Mouse (Mus musculus) C2C12 (cell line): ENCODE data around the gene Fam222b. TPM values are rescaled to one million over a fixed set of nuclear protein-coding genes. Genes with fewer than 3 reads are reported as not detected.
"Not testable (repeated sequence)": the region's sequence is repeated elsewhere in the genome, so short reads cannot be mapped to it uniquely, and the experiment has no call there.

Experiments
- H3K27me3 ChIP-seq: one replicate; pipeline ENCODE4 v1.6.1; 2011; ENCODE audit not compliant: control insufficient read depth, insufficient read depth, insufficient read length
- H3K36me3 ChIP-seq: one replicate; pipeline ENCODE4 v1.6.1; 2011; ENCODE audit not compliant: control insufficient read depth, insufficient read depth
- H3K4me3 ChIP-seq: one replicate; pipeline ENCODE4 v1.5.1; 2011; ENCODE audit warnings: mild to moderate bottlenecking, control low read depth; ENCODE audit not compliant: poor library complexity, insufficient read depth, severe bottlenecking
- H3K79me2 ChIP-seq: one replicate; pipeline ENCODE4 v1.6.1; 2011; ENCODE audit not compliant: control insufficient read depth, insufficient read depth
- H3K79me3 ChIP-seq: one replicate; pipeline ENCODE4 v1.6.1; 2011; ENCODE audit warnings: low read depth, control low read depth
- H3ac ChIP-seq: one replicate; pipeline ENCODE3; 2011; ENCODE audit warnings: low read depth; ENCODE audit not compliant: control insufficient read depth, insufficient read length
- CEBPB ChIP-seq: IDR thresholded peaks from one replicate; pipeline ENCODE4 v1.6.1; 2011; ENCODE audit warnings: low read depth, mild to moderate bottlenecking, control low read depth, moderate library complexity
- CTCF ChIP-seq: IDR thresholded peaks from one replicate; pipeline ENCODE4 v1.5.1; 2011; ENCODE audit not compliant: control insufficient read depth, insufficient read depth, insufficient read length
- FOSL1 ChIP-seq: IDR thresholded peaks from one replicate; pipeline ENCODE4 v1.8.0; 2011; ENCODE audit warnings: mild to moderate bottlenecking, low read length; ENCODE audit not compliant: poor library complexity, insufficient read depth, severe bottlenecking
- MAX ChIP-seq: IDR thresholded peaks from one replicate; pipeline ENCODE4 v1.6.1; 2011; ENCODE audit warnings: mild to moderate bottlenecking, control low read depth
- MYOD1 ChIP-seq: IDR thresholded peaks from one replicate; pipeline ENCODE4 v1.6.1; 2011; ENCODE audit warnings: low read depth; ENCODE audit not compliant: control insufficient read depth, insufficient read length
- MYOG ChIP-seq: IDR thresholded peaks from one replicate; pipeline ENCODE4 v1.6.1; 2011; ENCODE audit not compliant: control insufficient read depth, insufficient read length; ENCODE audit errors: extremely low read depth
- USF1 ChIP-seq: IDR thresholded peaks from one replicate; pipeline ENCODE4 v1.6.1; 2011; ENCODE audit warnings: low read depth, mild to moderate bottlenecking, control low read depth, moderate library complexity
- polyA plus RNA-seq: library from polyadenylated mRNA; unstranded; fragments of >200 nt; fragmentation: generic; extraction: Trizol; gene quantifications from one replicate; pipeline ENCODE4 v1.2.1, GENCODE M21; 2012; ENCODE audit warnings: missing spikeins

Gene Fam222b
- polyA plus RNA-seq, 1 experiment: 12.2 TPM

DNA sequence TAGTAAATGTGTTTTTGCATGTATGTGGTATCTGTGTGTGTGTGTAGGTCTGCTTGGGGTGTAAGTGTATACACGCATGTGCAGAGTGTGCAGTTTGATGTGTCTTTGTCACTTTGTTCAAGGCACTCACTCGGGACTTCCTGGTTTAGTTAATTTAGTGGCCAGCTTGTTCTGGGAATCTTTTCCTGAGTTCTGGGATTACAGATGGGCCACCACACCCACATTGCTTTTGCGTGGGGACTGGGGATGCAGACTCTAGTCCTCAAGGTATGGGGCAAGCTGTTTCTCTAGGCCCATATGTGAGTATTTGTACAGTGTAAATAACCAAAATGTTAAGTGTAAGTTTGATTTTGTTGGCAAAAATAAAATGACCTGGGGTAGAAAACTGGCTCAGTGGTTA lies 39.9 kb downstream of the Fam222b start:
- Histone ChIP-seq H3ac (no peak overlapping the region), H3K27me3 (no peaks in the 10 kb centered on the region), H3K4me3 (no peak overlapping the region), H3K79me2 (peaks cover 99% of the 10 kb centered on the region), H3K79me3 (peaks cover 71% of the 10 kb centered on the region), H3K36me3 (no peaks in the 10 kb centered on the region)
- no peak for TF ChIP-seq USF1
- no peak for TF ChIP-seq MYOG
- TF ChIP-seq FOSL1: no peak
- TF ChIP-seq CTCF: no peak
- TF ChIP-seq MYOD1: no peak
- TF ChIP-seq MAX: no peak
- no peak for TF ChIP-seq CEBPB

DNA sequence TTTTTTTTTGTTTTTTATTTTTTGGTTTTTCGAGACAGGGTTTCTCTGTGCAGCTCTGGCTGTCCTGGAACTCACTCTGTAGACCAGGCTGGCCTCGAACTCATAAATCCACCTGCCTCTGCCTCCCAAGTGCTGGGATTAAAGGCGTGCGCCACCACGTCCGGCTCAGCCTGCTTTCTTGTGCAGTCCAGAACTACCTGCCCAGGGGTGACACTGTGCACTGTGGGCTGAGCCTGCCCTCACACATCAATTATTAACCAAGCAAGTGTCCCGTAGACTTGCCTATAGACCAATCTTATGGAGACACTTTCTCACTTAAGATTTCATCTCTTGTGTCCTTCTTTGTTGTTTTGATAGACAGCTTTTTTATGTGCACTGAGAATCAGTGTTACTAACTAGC lies 40.9 kb downstream of the Fam222b start:
- H3K36me3 ChIP-seq, H3ac ChIP-seq, H3K27me3 ChIP-seq, H3K4me3 ChIP-seq: not testable (repeated sequence)
- H3K79me2 ChIP-seq: peaks cover 99% of the 10 kb centered on the region
- H3K79me3 ChIP-seq: peaks cover 69% of the 10 kb centered on the region

GRCm38 (mm10) chr11:78136132-78136531 lies 41.7 kb downstream of the Fam222b start:
- Histone ChIP-seq H3K27me3 (no peaks in the 10 kb centered on the region), H3K4me3 (no peak overlapping the region), H3K79me2 (peaks cover 99% of the 10 kb centered on the region), H3ac (no peak overlapping the region), H3K36me3 (no peaks in the 10 kb centered on the region), H3K79me3 (peaks cover 66% of the 10 kb centered on the region)
- TF ChIP-seq USF1: no peak
- TF ChIP-seq MYOD1: no peak
- TF ChIP-seq CTCF: no peak
- no peak for TF ChIP-seq MYOG
- no peak for TF ChIP-seq CEBPB
- no peak for TF ChIP-seq MAX
- TF ChIP-seq FOSL1: no peak

GRCm38 (mm10) chr11:78137584-78137983 lies 43.1 kb downstream of the Fam222b start:
- TF ChIP-seq CEBPB: no peak
- no peak for TF ChIP-seq USF1
- TF ChIP-seq MAX: no peak
- TF ChIP-seq MYOG: no peak
- no peak for TF ChIP-seq MYOD1
- TF ChIP-seq CTCF: no peak
- no peak for TF ChIP-seq FOSL1
- H3ac ChIP-seq: no peak overlapping the region
- no peak overlapping the region for H3K4me3 ChIP-seq
- no peaks in the 10 kb centered on the region for H3K27me3 ChIP-seq
- H3K36me3 ChIP-seq: no peaks in the 10 kb centered on the region
- H3K79me2 ChIP-seq: peaks cover 97% of the 10 kb centered on the region
- peaks cover 58% of the 10 kb centered on the region for H3K79me3 ChIP-seq

GRCm38 (mm10) chr11:78138023-78138422 lies 43.6 kb downstream of the Fam222b start:
- TF ChIP-seq CTCF (no peak), MYOG (no peak), USF1 (no peak), CEBPB (no peak), MYOD1 (no peak), FOSL1 (no peak), MAX (no peak)
- peaks cover 93% of the 10 kb centered on the region for H3K79me2 ChIP-seq
- no peak overlapping the region for H3K4me3 ChIP-seq
- no peaks in the 10 kb centered on the region for H3K27me3 ChIP-seq
- peaks cover 2% of the 10 kb centered on the region for H3K36me3 ChIP-seq
- H3K79me3 ChIP-seq: peaks cover 54% of the 10 kb centered on the region
- no peak overlapping the region for H3ac ChIP-seq

DNA sequence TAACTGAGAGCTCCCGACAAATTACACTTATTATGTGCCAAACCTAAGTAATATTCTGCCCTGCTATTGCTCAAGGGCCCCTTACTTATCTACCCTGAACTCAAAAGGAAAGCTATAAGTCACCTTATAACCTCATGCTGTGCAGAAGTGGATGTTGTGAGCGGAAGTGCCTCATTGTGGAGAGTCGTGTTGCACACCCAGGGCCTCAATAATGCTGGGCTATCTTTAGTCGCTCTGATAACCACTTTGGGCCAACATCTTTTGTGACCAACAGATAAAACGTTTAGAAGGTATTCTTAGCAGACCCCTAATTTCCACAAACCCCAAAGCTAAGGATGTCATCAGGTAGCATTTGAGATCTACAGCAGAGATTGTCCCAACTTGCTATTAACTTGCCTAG lies 46.2 kb downstream of the Fam222b start:
- peaks cover 66% of the 10 kb centered on the region for H3K79me2 ChIP-seq
- H3K4me3 ChIP-seq: no peak overlapping the region
- peaks cover 38% of the 10 kb centered on the region for H3K79me3 ChIP-seq
- peaks cover 25% of the 10 kb centered on the region for H3K36me3 ChIP-seq
- TF ChIP-seq MAX (no peak), CEBPB (no peak), USF1 (no peak), MYOD1 (no peak), CTCF (no peak), FOSL1 (no peak), MYOG (no peak)
- no peak overlapping the region for H3ac ChIP-seq
- H3K27me3 ChIP-seq: no peaks in the 10 kb centered on the region
